Mouse (Mus musculus): Measurements from ENCODE around the gene Smcp.

DNA sequence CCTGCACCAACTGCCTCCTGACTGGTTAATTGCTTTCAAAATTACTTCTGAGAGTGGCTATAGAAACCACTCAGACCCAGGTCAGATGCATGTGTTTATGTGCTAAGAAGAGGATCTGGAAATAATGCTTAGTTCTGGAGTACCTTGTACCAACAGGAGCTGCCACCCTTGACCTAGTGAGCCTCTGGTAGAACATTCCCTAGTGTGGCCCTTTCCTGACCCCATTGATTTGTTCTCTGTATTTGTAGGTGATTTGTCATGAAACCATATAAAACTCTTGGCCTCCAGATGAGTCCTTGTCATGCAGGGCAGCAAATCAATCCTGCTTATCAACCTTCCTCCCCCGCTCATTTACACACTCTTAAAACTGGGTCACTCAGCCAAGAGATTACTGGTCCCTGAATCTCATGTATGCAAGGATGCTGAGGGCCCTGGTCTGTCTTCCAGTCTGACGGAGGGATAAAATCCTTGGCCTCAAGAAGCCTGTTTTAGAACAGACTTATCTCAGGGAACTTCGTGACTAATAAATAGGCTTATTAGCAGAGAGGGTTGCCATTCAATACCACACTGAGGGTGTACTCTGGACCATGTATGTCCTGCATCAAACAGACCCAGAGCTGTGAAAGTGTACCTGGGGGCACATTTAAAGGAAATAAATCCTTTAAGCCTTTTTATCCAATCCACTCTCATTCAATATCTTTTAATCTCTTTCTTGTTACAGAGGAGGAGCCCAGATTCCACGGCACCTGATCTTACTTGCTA is 10.0 kb downstream of the Smcp start:
- TF ChIP-seq POLR2A (IDR thresholded peaks at IDR 0.05; ENCODE audit: control insufficient read depth, extremely low read depth, insufficient read depth, low read length, poor library complexity) (no peak), CTCF (IDR thresholded peaks at IDR 0.05; ENCODE audit: borderline replicate concordance, control insufficient read depth, extremely low read depth, insufficient read depth, low read length, poor library complexity) (no peak)

Data from thymus, adult 2 months (tissue).